In genomic region chr11:69901993-69902392, GRCm38 (mm10) we compare ENCODE assay signal across 7 mouse cellular contexts. TPM values are rescaled to one million over a fixed set of nuclear protein-coding genes. Genes with fewer than 3 reads are reported as not detected.
DNase-seq lines count a peak whose midpoint lies in the region; ATAC-seq lines count a peak whose summit lies in the region.

No protein-coding gene starts in this region.

- no peak; the same call in 1 of the 2 replicates for ATAC-seq in neural tube, embryonic 11.5 days (ENCODE audit: insufficient read depth, low FRiP score, low TSS enrichment)
- ATAC-seq in embryonic facial prominence, embryonic 13.5 days (ENCODE audit: insufficient number of reproducible peaks, insufficient read depth, low FRiP score, low TSS enrichment, low read depth), result no peak
- peak; percentile 1; the same call in 1 of the 2 replicates for ATAC-seq in hindbrain, embryonic 15.5 days (ENCODE audit: low FRiP score, low read depth)
- ATAC-seq in midbrain, embryonic 16.5 days, result no peak

- H3K36me3 ChIP-seq in neural tube, embryonic 11.5 days (ENCODE audit: control insufficient read depth, insufficient read depth, low read length), result peaks cover 22% of the 10 kb centered on the region
- peaks cover 39% of the 10 kb centered on the region for H3K36me3 ChIP-seq in embryonic facial prominence, embryonic 13.5 days
- H3K36me3 ChIP-seq in hindbrain, embryonic 15.5 days, result peaks cover 35% of the 10 kb centered on the region
- H3K36me3 ChIP-seq in midbrain, embryonic 16.5 days (ENCODE audit: control insufficient read depth, insufficient read depth, low read length), result peaks cover 19% of the 10 kb centered on the region

- H3K9ac ChIP-seq in neural tube, embryonic 11.5 days (ENCODE audit: low read length), result peak overlapping the region; percentile 98
- peak overlapping the region; percentile 96 for H3K9ac ChIP-seq in embryonic facial prominence, embryonic 13.5 days
- peak overlapping the region; percentile 94 for H3K9ac ChIP-seq in hindbrain, embryonic 15.5 days
- peak overlapping the region; percentile 97 for H3K9ac ChIP-seq in midbrain, embryonic 16.5 days (ENCODE audit: low read depth, low read length)

- DNase-seq in neural tube, embryonic 11.5 days (ENCODE audit: low spot score), result peak; percentile 23
- DNase-seq in neural tube, embryonic 10.5 days (ENCODE audit: extremely low spot score, low spot score), result no peak
- DNase-seq in thymus, postnatal 36 days, result no peak
- DNase-seq in natural killer cell, adult 2 months (ENCODE audit: low spot score in 2 of 2), result no peak

- H3K4me1 ChIP-seq in neural tube, embryonic 11.5 days (ENCODE audit: control insufficient read depth, insufficient read depth, low read length), result peaks cover 10% of the 10 kb centered on the region
- H3K4me1 ChIP-seq in embryonic facial prominence, embryonic 13.5 days, result peaks cover 28% of the 10 kb centered on the region
- peaks cover 34% of the 10 kb centered on the region for H3K4me1 ChIP-seq in hindbrain, embryonic 15.5 days (replicated peaks)
- H3K4me1 ChIP-seq in midbrain, embryonic 16.5 days (ENCODE audit: control insufficient read depth, insufficient read depth, low read length), result peaks cover 22% of the 10 kb centered on the region

- under 1% methylated on average over 37 of the region's 39 CpGs for WGBS in neural tube, embryonic 11.5 days
- WGBS in embryonic facial prominence, embryonic 13.5 days, result 1% methylated on average over 39 of the region's 39 CpGs
- WGBS in hindbrain, embryonic 15.5 days, result under 1% methylated on average over 39 of the region's 39 CpGs
- under 1% methylated on average over 39 of the region's 39 CpGs for WGBS in midbrain, embryonic 16.5 days

- peak overlapping the region; percentile 96 for H3K4me3 ChIP-seq in neural tube, embryonic 11.5 days (ENCODE audit: low read depth, low read length)
- peak overlapping the region; percentile 78 for H3K4me3 ChIP-seq in embryonic facial prominence, embryonic 13.5 days
- H3K4me3 ChIP-seq in hindbrain, embryonic 15.5 days, result peak overlapping the region; percentile 91
- peak overlapping the region; percentile 74 for H3K4me3 ChIP-seq in midbrain, embryonic 16.5 days (ENCODE audit: low read depth, low read length)

- peak overlapping the region; percentile 98 for H3K4me2 ChIP-seq in neural tube, embryonic 11.5 days (ENCODE audit: low read depth)
- peak overlapping the region; percentile 83 for H3K4me2 ChIP-seq in embryonic facial prominence, embryonic 13.5 days
- peak overlapping the region; percentile 88 for H3K4me2 ChIP-seq in hindbrain, embryonic 15.5 days
- peak overlapping the region; percentile 84 for H3K4me2 ChIP-seq in midbrain, embryonic 16.5 days (ENCODE audit: low read length)

- no peaks in the 10 kb centered on the region for H3K27me3 ChIP-seq in neural tube, embryonic 11.5 days (ENCODE audit: control insufficient read depth, insufficient read depth, low read length)
- no peaks in the 10 kb centered on the region for H3K27me3 ChIP-seq in embryonic facial prominence, embryonic 13.5 days
- H3K27me3 ChIP-seq in hindbrain, embryonic 15.5 days, result no peaks in the 10 kb centered on the region
- no peaks in the 10 kb centered on the region for H3K27me3 ChIP-seq in midbrain, embryonic 16.5 days (ENCODE audit: control insufficient read depth, insufficient read depth, low read depth, low read length)

- H3K9me3 ChIP-seq in neural tube, embryonic 11.5 days (ENCODE audit: control insufficient read depth, low read length), result no peaks in the 10 kb centered on the region
- H3K9me3 ChIP-seq in embryonic facial prominence, embryonic 13.5 days, result no peaks in the 10 kb centered on the region
- H3K9me3 ChIP-seq in hindbrain, embryonic 15.5 days, result no peaks in the 10 kb centered on the region
- H3K9me3 ChIP-seq in midbrain, embryonic 16.5 days (replicated peaks; ENCODE audit: control insufficient read depth, low read length, poor library complexity, severe bottlenecking), result no peaks in the 10 kb centered on the region

- peak overlapping the region; percentile 95 for H3K27ac ChIP-seq in neural tube, embryonic 11.5 days (ENCODE audit: low read depth, low read length)
- peak overlapping the region; percentile 97 for H3K27ac ChIP-seq in embryonic facial prominence, embryonic 13.5 days
- peak overlapping the region; percentile 97 for H3K27ac ChIP-seq in hindbrain, embryonic 15.5 days (replicated peaks)
- peak overlapping the region; percentile 97 for H3K27ac ChIP-seq in midbrain, embryonic 16.5 days (ENCODE audit: low read length)

RNA-seq across cellular contexts. Expression of gene Neurl4, which starts 1.1 kb away (rescaled TPM):
- 14.2 and 18.0 TPM in 2 replicates for polyA plus RNA-seq in neural tube, embryonic 11.5 days (2014; fragmentation: Nextera tagmentation; extraction: Ambion mirVana)
- 12.3 and 12.6 TPM in 2 replicates for polyA plus RNA-seq in embryonic facial prominence, embryonic 13.5 days (2015; fragmentation: Nextera tagmentation; extraction: Ambion mirVana)
- polyA plus RNA-seq in hindbrain, embryonic 15.5 days (2015; fragmentation: Nextera tagmentation; extraction: Ambion mirVana), result 16.6 and 19.9 TPM in 2 replicates
- 18.7 and 24.1 TPM in 2 replicates for polyA plus RNA-seq in midbrain, embryonic 16.5 days (2015; fragmentation: Nextera tagmentation; extraction: Ambion mirVana)

RNA-seq across cellular contexts. Expression of gene 2810408A11Rik, which starts 1.2 kb away (rescaled TPM):
- 14.4 and 15.1 TPM in 2 replicates for polyA plus RNA-seq in neural tube, embryonic 11.5 days (2014; fragmentation: Nextera tagmentation; extraction: Ambion mirVana)
- 14.8 and 15.6 TPM in 2 replicates for polyA plus RNA-seq in embryonic facial prominence, embryonic 13.5 days (2015; fragmentation: Nextera tagmentation; extraction: Ambion mirVana)
- 8.8 TPM in 2 replicates for polyA plus RNA-seq in hindbrain, embryonic 15.5 days (2015; fragmentation: Nextera tagmentation; extraction: Ambion mirVana)
- 6.6 and 7.4 TPM in 2 replicates for polyA plus RNA-seq in midbrain, embryonic 16.5 days (2015; fragmentation: Nextera tagmentation; extraction: Ambion mirVana)

RNA-seq across cellular contexts. Expression of gene Acap1, which starts 6.7 kb away (rescaled TPM):
- 0.53 and 1.1 TPM in 2 replicates for polyA plus RNA-seq in neural tube, embryonic 11.5 days (2014; fragmentation: Nextera tagmentation; extraction: Ambion mirVana)
- 0.74 and 1.6 TPM in 2 replicates for polyA plus RNA-seq in embryonic facial prominence, embryonic 13.5 days (2015; fragmentation: Nextera tagmentation; extraction: Ambion mirVana)
- polyA plus RNA-seq in hindbrain, embryonic 15.5 days (2015; fragmentation: Nextera tagmentation; extraction: Ambion mirVana), result 0.52 and 0.58 TPM in 2 replicates
- polyA plus RNA-seq in midbrain, embryonic 16.5 days (2015; fragmentation: Nextera tagmentation; extraction: Ambion mirVana), result 0.26 and 0.42 TPM in 2 replicates

RNA-seq across cellular contexts. Expression of gene Gps2, which starts 11.7 kb away (rescaled TPM):
- polyA plus RNA-seq in neural tube, embryonic 11.5 days (2014; fragmentation: Nextera tagmentation; extraction: Ambion mirVana), result 84.0 and 93.7 TPM in 2 replicates
- polyA plus RNA-seq in embryonic facial prominence, embryonic 13.5 days (2015; fragmentation: Nextera tagmentation; extraction: Ambion mirVana), result 79.5 and 85.5 TPM in 2 replicates
- 68.4 and 69.9 TPM in 2 replicates for polyA plus RNA-seq in hindbrain, embryonic 15.5 days (2015; fragmentation: Nextera tagmentation; extraction: Ambion mirVana)
- 70.3 TPM in 2 replicates for polyA plus RNA-seq in midbrain, embryonic 16.5 days (2015; fragmentation: Nextera tagmentation; extraction: Ambion mirVana)

RNA-seq across cellular contexts. Expression of gene Eif5a, which starts 19.8 kb away (rescaled TPM):
- polyA plus RNA-seq in neural tube, embryonic 11.5 days (2014; fragmentation: Nextera tagmentation; extraction: Ambion mirVana), result 1,905 and 1,926 TPM in 2 replicates
- 1,558 and 1,689 TPM in 2 replicates for polyA plus RNA-seq in embryonic facial prominence, embryonic 13.5 days (2015; fragmentation: Nextera tagmentation; extraction: Ambion mirVana)
- 1,083 and 1,119 TPM in 2 replicates for polyA plus RNA-seq in hindbrain, embryonic 15.5 days (2015; fragmentation: Nextera tagmentation; extraction: Ambion mirVana)
- polyA plus RNA-seq in midbrain, embryonic 16.5 days (2015; fragmentation: Nextera tagmentation; extraction: Ambion mirVana), result 1,061 and 1,062 TPM in 2 replicates
